Mouse (Mus musculus) liver, postnatal 0 days (tissue): ENCODE measurements around the gene Fam217b.

ENCODE experiments used
- CTCF ChIP-seq: sonication (generic); IDR thresholded peaks from 2 replicates; pipeline ENCODE4 v1.5.1; 2016; ENCODE audit warnings: antibody characterized with exemption, low read depth
- EP300 ChIP-seq: IDR thresholded peaks from 2 replicates; pipeline ENCODE4 v1.6.1; 2016; ENCODE audit warnings: antibody characterized with exemption, low read depth, mild to moderate bottlenecking

DNA sequence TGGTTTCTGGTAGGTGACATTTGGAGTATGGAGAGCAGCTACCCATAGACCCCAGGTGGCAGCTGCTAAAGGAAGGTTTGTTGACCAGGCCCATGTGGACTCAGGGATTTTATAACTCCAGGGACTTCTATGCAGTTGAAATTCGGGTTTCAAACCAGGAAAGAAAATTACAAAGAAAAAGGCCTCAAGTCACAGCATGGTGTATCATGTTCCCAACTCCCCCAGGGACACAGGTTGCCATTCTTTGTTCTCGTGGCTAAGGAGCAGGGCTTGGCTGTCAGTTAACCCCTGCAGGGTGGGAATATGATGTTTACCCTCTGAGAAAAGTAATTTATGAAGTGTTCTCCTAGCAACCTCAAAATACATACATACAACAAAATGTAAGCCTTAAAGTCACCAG lies 35.9 kb downstream of the Fam217b start:
- no peak for TF ChIP-seq CTCF
- TF ChIP-seq EP300: no peak
